Comparison of ENCODE assay signal across 8 mouse cellular contexts in genomic region chr7:25267301-25267750, GRCm38 (mm10). TPM values are rescaled to one million over a fixed set of nuclear protein-coding genes. Genes with fewer than 3 reads are reported as not detected.
A peak's percentile ranks its signal among the peaks of the same experiment; 100 is the strongest.
DNase-seq lines count a peak whose midpoint lies in the region; ATAC-seq and TF ChIP-seq lines count a peak whose summit lies in the region.

Gene Cic (plus strand): TSS chr7:25267704.

- H3K9me3 ChIP-seq in erythroblast, embryonic 14.5 days (ENCODE audit: control insufficient read depth, low read length): no peaks in the 10 kb centered on the region
- no peaks in the 10 kb centered on the region for H3K9me3 ChIP-seq in heart, embryonic 10.5 days
- no peaks in the 10 kb centered on the region for H3K9me3 ChIP-seq in kidney, embryonic 14.5 days (ENCODE audit: control insufficient read depth, low read length)
- no peaks in the 10 kb centered on the region for H3K9me3 ChIP-seq in limb, embryonic 14.5 days (ENCODE audit: control insufficient read depth, low read length)
- no peaks in the 10 kb centered on the region for H3K9me3 ChIP-seq in midbrain, embryonic 16.5 days (replicated peaks; ENCODE audit: control insufficient read depth, low read length, poor library complexity, severe bottlenecking)

- peaks cover 64% of the 10 kb centered on the region for H3K4me1 ChIP-seq in erythroblast, embryonic 14.5 days (ENCODE audit: control insufficient read depth)
- H3K4me1 ChIP-seq in heart, embryonic 10.5 days: peaks cover 47% of the 10 kb centered on the region
- peaks cover 25% of the 10 kb centered on the region for H3K4me1 ChIP-seq in kidney, embryonic 14.5 days (ENCODE audit: control insufficient read depth, insufficient read depth, low read length)
- H3K4me1 ChIP-seq in limb, embryonic 14.5 days (ENCODE audit: control insufficient read depth, insufficient read depth, low read length): peaks cover 17% of the 10 kb centered on the region
- peaks cover 22% of the 10 kb centered on the region for H3K4me1 ChIP-seq in midbrain, embryonic 16.5 days (ENCODE audit: control insufficient read depth, insufficient read depth, low read length)

- peak within 1 kb of the TSS; percentile 99 for H3K27ac ChIP-seq in heart, embryonic 10.5 days
- peak within 1 kb of the TSS; percentile 84; the same call in 1 of the 2 replicates for H3K27ac ChIP-seq in kidney, embryonic 14.5 days (ENCODE audit: low read depth, low read length)
- peak within 1 kb of the TSS; percentile 86 for H3K27ac ChIP-seq in limb, embryonic 14.5 days (replicated peaks; ENCODE audit: low read depth, low read length)
- H3K27ac ChIP-seq in midbrain, embryonic 16.5 days (ENCODE audit: low read length): peak within 1 kb of the TSS; percentile 96

- no peaks in the 10 kb centered on the region for H3K27me3 ChIP-seq in erythroblast, embryonic 14.5 days (ENCODE audit: control insufficient read depth)
- no peaks in the 10 kb centered on the region for H3K27me3 ChIP-seq in heart, embryonic 10.5 days (ENCODE audit: insufficient read depth, poor library complexity, severe bottlenecking)
- no peaks in the 10 kb centered on the region for H3K27me3 ChIP-seq in kidney, embryonic 14.5 days (ENCODE audit: control insufficient read depth, insufficient read depth, low read length)
- H3K27me3 ChIP-seq in limb, embryonic 14.5 days (ENCODE audit: control insufficient read depth, insufficient read depth, low read length): no peaks in the 10 kb centered on the region
- no peaks in the 10 kb centered on the region for H3K27me3 ChIP-seq in midbrain, embryonic 16.5 days (ENCODE audit: control insufficient read depth, insufficient read depth, low read depth, low read length)
- no peaks in the 10 kb centered on the region for H3K27me3 ChIP-seq in splenic B cell, adult 2 months (ENCODE audit: control insufficient read depth, insufficient read depth, low read length, poor library complexity, severe bottlenecking)

- H3K9ac ChIP-seq in kidney, embryonic 14.5 days (ENCODE audit: low read depth, low read length): peak within 1 kb of the TSS; percentile 80
- H3K9ac ChIP-seq in limb, embryonic 14.5 days (ENCODE audit: low read depth, low read length, severe bottlenecking): peak within 1 kb of the TSS; percentile 72
- peak within 1 kb of the TSS; percentile 95 for H3K9ac ChIP-seq in midbrain, embryonic 16.5 days (ENCODE audit: low read depth, low read length)

- H3K36me3 ChIP-seq in erythroblast, embryonic 14.5 days (ENCODE audit: control insufficient read depth): peaks cover 29% of the 10 kb centered on the region
- peaks cover 17% of the 10 kb centered on the region for H3K36me3 ChIP-seq in heart, embryonic 10.5 days
- peaks cover 15% of the 10 kb centered on the region for H3K36me3 ChIP-seq in kidney, embryonic 14.5 days (ENCODE audit: control insufficient read depth, insufficient read depth, low read length)
- H3K36me3 ChIP-seq in limb, embryonic 14.5 days (ENCODE audit: control insufficient read depth, insufficient read depth, low read length): peaks cover 12% of the 10 kb centered on the region
- peaks cover 13% of the 10 kb centered on the region for H3K36me3 ChIP-seq in midbrain, embryonic 16.5 days (ENCODE audit: control insufficient read depth, insufficient read depth, low read length)
- H3K36me3 ChIP-seq in splenic B cell, adult 2 months (ENCODE audit: control insufficient read depth, insufficient read depth, low read length, poor library complexity, severe bottlenecking): no peaks in the 10 kb centered on the region

- TF ChIP-seq POLR2A in brain, embryonic 14.5 days (IDR thresholded peaks at IDR 0.05; ENCODE audit: borderline replicate concordance, extremely low read depth, insufficient read depth, insufficient read length, poor library complexity, severe bottlenecking): no peak
- peak; percentile 26; the same call in 1 of the 2 replicates for TF ChIP-seq POLR2A in limb, embryonic 14.5 days (IDR thresholded peaks at IDR 0.05; ENCODE audit: borderline replicate concordance, extremely low read depth, insufficient read depth, insufficient read length)

- peak within 1 kb of the TSS; percentile 88 for H3K4me3 ChIP-seq in erythroblast, embryonic 14.5 days (replicated peaks)
- H3K4me3 ChIP-seq in heart, embryonic 10.5 days: peak within 1 kb of the TSS; percentile 87
- H3K4me3 ChIP-seq in kidney, embryonic 14.5 days (ENCODE audit: low read length): peak within 1 kb of the TSS; percentile 82
- peak within 1 kb of the TSS; percentile 79 for H3K4me3 ChIP-seq in limb, embryonic 14.5 days (replicated peaks; ENCODE audit: low read length)
- peak within 1 kb of the TSS; percentile 86 for H3K4me3 ChIP-seq in midbrain, embryonic 16.5 days (ENCODE audit: low read depth, low read length)

- DNase-seq in brain, embryonic 14.5 days (ENCODE audit: low read depth): peak; percentile 99
- peak; percentile 100 for DNase-seq in heart, embryonic 10.5 days (ENCODE audit: low spot score)
- peak; percentile 100 for DNase-seq in limb, embryonic 14.5 days (ENCODE audit: low spot score)
- DNase-seq in splenic B cell, adult 2 months (ENCODE audit: low read depth, low spot score): peak; percentile 100

- H3K4me2 ChIP-seq in kidney, embryonic 14.5 days (replicated peaks; ENCODE audit: low read depth, low read length): peak within 1 kb of the TSS; percentile 77
- H3K4me2 ChIP-seq in limb, embryonic 14.5 days (replicated peaks; ENCODE audit: low read depth, low read length, severe bottlenecking): peak within 1 kb of the TSS; percentile 78
- peak within 1 kb of the TSS; percentile 72 for H3K4me2 ChIP-seq in midbrain, embryonic 16.5 days (ENCODE audit: low read length)

- 0 out of 2 replicates have a peak, but pooled peaks have one; percentile 3 for TF ChIP-seq CTCF in brain, embryonic 14.5 days (IDR thresholded peaks at IDR 0.05; ENCODE audit: borderline replicate concordance, extremely low read depth, insufficient read depth, insufficient read length)

- WGBS in heart, embryonic 10.5 days: 0% methylated on average over 29 of the region's 29 CpGs
- WGBS in kidney, embryonic 14.5 days: under 1% methylated on average over 29 of the region's 29 CpGs
- under 1% methylated on average over 29 of the region's 29 CpGs for WGBS in limb, embryonic 14.5 days
- WGBS in midbrain, embryonic 16.5 days: under 1% methylated on average over 29 of the region's 29 CpGs

- ATAC-seq in CD4-positive, CD25-positive, alpha-beta regulatory T cell, adult 4 months: peak; percentile 66
- ATAC-seq in kidney, embryonic 14.5 days (ENCODE audit: low FRiP score, low TSS enrichment): peak; percentile 85
- ATAC-seq in limb, embryonic 14.5 days (ENCODE audit: low FRiP score, low read depth): peak; percentile 88
- ATAC-seq in midbrain, embryonic 16.5 days: peak; percentile 89

RNA-seq across cellular contexts. Expression of gene Cic, which starts in this region (rescaled TPM):
- 10 to 100 TPM; 24.1 to 27.2 TPM for polyA plus RNA-seq in CD4-positive, CD25-positive, alpha-beta regulatory T cell, adult 4 months (2017; shearing (Covaris generic))
- 107 and 149 TPM in 2 replicates for polyA plus RNA-seq in brain, embryonic 14.5 days (2012; rRNA removed)
- 47.3 and 55.9 TPM in 2 replicates for polyA plus RNA-seq in erythroblast, embryonic 14.5 days (2012)
- polyA plus RNA-seq in heart, embryonic 10.5 days (2016; fragmentation: Nextera tagmentation; extraction: Ambion mirVana): 17.0 and 28.7 TPM in 2 replicates
- polyA plus RNA-seq in kidney, embryonic 14.5 days (2014; fragmentation: Nextera tagmentation; extraction: Ambion mirVana): 36.0 and 47.2 TPM in 2 replicates
- polyA plus RNA-seq in limb, embryonic 14.5 days (2012; rRNA removed): 155 and 206 TPM in 2 replicates
- 48.9 and 58.1 TPM in 2 replicates for polyA plus RNA-seq in limb, embryonic 14.5 days (2014; fragmentation: Nextera tagmentation; extraction: Ambion mirVana)
- 33.8 and 38.8 TPM in 2 replicates for polyA plus RNA-seq in midbrain, embryonic 16.5 days (2015; fragmentation: Nextera tagmentation; extraction: Ambion mirVana)

Comparison
In these comparisons a context has a peak if more than half of its experiments do, and no peak if none do; other contexts are left out.
1. Peak in every context shown above with its lines: DNase-seq, ATAC-seq, H3K4me3 ChIP-seq and H3K27ac ChIP-seq.